Mouse (Mus musculus) heart, embryonic 12.5 days (tissue): ENCODE results near the gene Wdr13. TPM values are rescaled to one million over a fixed set of nuclear protein-coding genes. Genes with fewer than 3 reads are reported as not detected.

Source experiments
- ATAC-seq: fragments of 200-750 bp; cut with Nextera tagmentation; 2 replicates; pipeline ENCODE4 v1.8.0; 2017; ENCODE audit warnings: moderate TSS enrichment, moderate library complexity; ENCODE audit not compliant: insufficient number of reproducible peaks, low FRiP score
- H3K27ac ChIP-seq: fragments of 300-500 bp; sonication (generic); 2 replicates; pipeline ENCODE4 v1.5.1; 2016; ENCODE audit warnings: mild to moderate bottlenecking, moderate library complexity; ENCODE audit not compliant: poor library complexity, severe bottlenecking
- H3K27me3 ChIP-seq: fragments of 300-500 bp; sonication (generic); replicated peaks from 2 replicates; pipeline ENCODE4 v1.6.1; 2016; ENCODE audit warnings: mild to moderate bottlenecking, moderate library complexity
- H3K36me3 ChIP-seq: fragments of 300-500 bp; sonication (generic); 2 replicates; pipeline ENCODE4 v1.6.1; 2016; ENCODE audit warnings: mild to moderate bottlenecking, moderate library complexity
- H3K4me1 ChIP-seq: fragments of 300-500 bp; sonication (generic); replicated peaks from 2 replicates; pipeline ENCODE4 v1.6.1; 2016; ENCODE audit warnings: mild to moderate bottlenecking
- H3K4me2 ChIP-seq: fragments of 300-500 bp; sonication (generic); 2 replicates; pipeline ENCODE4 v1.6.1; 2016; ENCODE audit warnings: mild to moderate bottlenecking, moderate library complexity
- H3K4me3 ChIP-seq: fragments of 300-500 bp; sonication (generic); 2 replicates; pipeline ENCODE4 v1.5.1; 2016; ENCODE audit warnings: mild to moderate bottlenecking
- H3K9ac ChIP-seq: fragments of 300-500 bp; sonication (generic); 2 replicates; pipeline ENCODE4 v1.6.1; 2016; ENCODE audit warnings: mild to moderate bottlenecking, moderate library complexity
- H3K9me3 ChIP-seq: fragments of 300-500 bp; sonication (generic); replicated peaks from 2 replicates; pipeline ENCODE4 v1.6.1; 2016; ENCODE audit warnings: mild to moderate bottlenecking, moderate library complexity
- WGBS: fragments of 180-500 bp; shearing (Covaris S2); methylation state at CpG from one replicate; pipeline ENCODE4 v1.1.7; 2016; 5-methylcytosine and 5-hydroxymethylcytosine counted together
- polyA plus RNA-seq: library from polyadenylated mRNA; unstranded; fragments of >200 nt; fragmentation: Nextera tagmentation; extraction: Ambion mirVana; gene quantifications from 2 replicates; pipeline ENCODE4 v1.2.1, GENCODE M21; 2016

The Wdr13 gene
- polyA plus RNA-seq: 26.7 and 28.5 TPM in 2 replicates

DNA sequence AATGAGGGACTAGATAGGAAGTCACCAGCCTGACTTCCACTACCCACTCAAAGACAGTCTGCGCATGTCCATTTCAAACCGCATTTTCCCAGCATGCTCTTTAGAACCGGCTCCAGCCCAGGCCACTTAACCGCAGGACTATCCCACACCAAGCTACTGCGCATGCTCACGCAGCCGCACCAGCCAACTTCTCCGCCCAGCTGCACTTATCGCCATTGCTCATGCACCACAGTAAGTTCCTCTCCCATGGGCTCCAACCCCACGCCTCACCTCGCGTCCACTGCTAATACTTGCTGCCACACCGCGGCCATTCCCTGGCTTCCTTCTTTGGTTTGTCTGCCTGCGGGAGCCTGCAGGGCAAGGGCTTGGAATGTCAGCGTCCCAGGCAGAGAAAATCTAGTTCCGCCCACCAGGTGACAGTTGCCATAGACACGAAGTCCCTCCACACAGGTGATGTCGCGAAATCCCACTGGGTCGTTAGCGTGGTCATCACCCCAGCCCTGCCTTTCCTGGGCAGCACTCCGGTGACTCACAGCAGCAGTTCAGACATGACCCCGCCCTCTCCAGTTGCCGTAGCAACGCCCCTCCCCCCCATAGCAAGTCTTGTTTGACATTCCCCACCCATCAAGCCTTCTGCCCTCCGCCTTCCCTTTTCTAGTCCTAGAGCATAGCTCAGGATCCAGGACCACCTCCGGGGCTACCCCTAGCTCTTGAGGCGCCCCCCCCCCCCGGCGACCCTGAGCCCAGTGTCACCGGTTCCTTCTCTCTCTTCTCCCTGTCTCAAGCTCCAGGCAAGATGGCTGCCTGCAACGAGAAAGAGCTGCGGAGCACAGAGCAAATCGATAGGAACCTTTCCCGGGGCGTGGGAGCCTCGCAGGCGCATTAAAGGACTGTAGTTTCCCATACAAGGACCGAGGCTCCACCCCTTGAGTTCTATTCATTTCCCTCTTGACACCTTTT lies at the start of gene Wdr13:
TSS of gene Wdr13 (minus strand) at position 876 of the 960 bp plus-strand sequence.
- Histone ChIP-seq H3K27ac (peak within 1 kb of the TSS; percentile 99), H3K27me3 (no peaks in the 10 kb centered on the region), H3K9ac (peak within 1 kb of the TSS; percentile 71), H3K36me3 (peaks cover 35% of the 10 kb centered on the region), H3K9me3 (no peaks in the 10 kb centered on the region), H3K4me3 (peak within 1 kb of the TSS; percentile 66), H3K4me2 (peak within 1 kb of the TSS; percentile 72), H3K4me1 (0 out of 2 replicates have a peak, but pooled peaks cover 4% of the 10 kb centered on the region)
- peak; percentile 93 for ATAC-seq
- WGBS: 16% methylated on average over 38 of the region's 40 CpGs

DNA sequence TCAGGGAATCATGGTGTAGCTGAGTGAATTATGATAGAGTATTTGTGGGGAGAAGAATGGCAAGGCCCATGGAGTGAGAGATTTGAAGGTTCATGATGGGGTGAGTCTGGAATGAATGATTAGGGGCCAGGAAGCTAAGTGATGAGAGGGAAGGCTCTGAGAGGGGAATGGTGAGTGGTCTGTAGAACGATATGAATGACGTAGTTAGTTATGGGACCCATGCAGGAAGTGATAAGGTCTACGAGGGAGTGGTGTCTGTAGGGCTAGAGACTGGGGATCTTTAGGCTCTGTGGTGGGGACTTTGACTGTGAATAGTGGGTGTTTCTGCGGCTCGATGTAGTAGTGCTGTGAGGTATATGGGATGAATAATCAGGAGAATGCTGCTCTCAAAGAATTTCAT lies 47.0 kb upstream of the Wdr13 start:
- peaks cover 3% of the 10 kb centered on the region; the same call in 1 of the 2 replicates for H3K4me1 ChIP-seq
- H3K27ac ChIP-seq: no peak overlapping the region
- ATAC-seq: no peak
- WGBS: 69% methylated on average over 5 of the region's 5 CpGs
- no peaks in the 10 kb centered on the region for H3K27me3 ChIP-seq
- H3K4me2 ChIP-seq: no peak overlapping the region
- no peak overlapping the region for H3K4me3 ChIP-seq
- no peaks in the 10 kb centered on the region for H3K9me3 ChIP-seq
- no peaks in the 10 kb centered on the region for H3K36me3 ChIP-seq
- H3K9ac ChIP-seq: no peak overlapping the region

DNA sequence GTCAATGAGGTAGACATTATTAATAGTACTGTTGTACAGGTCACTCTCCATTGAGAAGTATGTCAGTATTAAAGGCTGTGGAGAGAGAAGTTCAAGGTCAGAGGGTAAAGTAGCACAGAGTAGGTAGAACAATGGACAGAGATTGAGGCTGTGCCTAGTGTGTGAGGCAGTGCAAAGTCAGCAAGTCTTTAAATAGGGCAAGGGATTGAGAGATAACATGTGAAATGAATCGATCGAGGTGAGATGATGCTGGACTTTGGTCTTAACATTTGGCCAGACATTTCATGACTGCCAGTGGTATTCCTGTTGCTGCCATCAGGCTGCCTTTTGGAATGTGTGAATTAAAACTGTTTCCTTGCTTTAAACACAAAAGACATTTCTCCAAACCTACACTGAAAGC lies 46.2 kb upstream of the Wdr13 start:
- Histone ChIP-seq H3K4me3 (no peak overlapping the region), H3K36me3 (no peaks in the 10 kb centered on the region), H3K27ac (no peak overlapping the region), H3K4me1 (peaks cover 3% of the 10 kb centered on the region; the same call in 1 of the 2 replicates), H3K9ac (no peak overlapping the region), H3K9me3 (no peaks in the 10 kb centered on the region), H3K27me3 (no peaks in the 10 kb centered on the region), H3K4me2 (no peak overlapping the region)
- ATAC-seq: no peak
- WGBS: 87% methylated on average over 2 of the region's 2 CpGs

DNA sequence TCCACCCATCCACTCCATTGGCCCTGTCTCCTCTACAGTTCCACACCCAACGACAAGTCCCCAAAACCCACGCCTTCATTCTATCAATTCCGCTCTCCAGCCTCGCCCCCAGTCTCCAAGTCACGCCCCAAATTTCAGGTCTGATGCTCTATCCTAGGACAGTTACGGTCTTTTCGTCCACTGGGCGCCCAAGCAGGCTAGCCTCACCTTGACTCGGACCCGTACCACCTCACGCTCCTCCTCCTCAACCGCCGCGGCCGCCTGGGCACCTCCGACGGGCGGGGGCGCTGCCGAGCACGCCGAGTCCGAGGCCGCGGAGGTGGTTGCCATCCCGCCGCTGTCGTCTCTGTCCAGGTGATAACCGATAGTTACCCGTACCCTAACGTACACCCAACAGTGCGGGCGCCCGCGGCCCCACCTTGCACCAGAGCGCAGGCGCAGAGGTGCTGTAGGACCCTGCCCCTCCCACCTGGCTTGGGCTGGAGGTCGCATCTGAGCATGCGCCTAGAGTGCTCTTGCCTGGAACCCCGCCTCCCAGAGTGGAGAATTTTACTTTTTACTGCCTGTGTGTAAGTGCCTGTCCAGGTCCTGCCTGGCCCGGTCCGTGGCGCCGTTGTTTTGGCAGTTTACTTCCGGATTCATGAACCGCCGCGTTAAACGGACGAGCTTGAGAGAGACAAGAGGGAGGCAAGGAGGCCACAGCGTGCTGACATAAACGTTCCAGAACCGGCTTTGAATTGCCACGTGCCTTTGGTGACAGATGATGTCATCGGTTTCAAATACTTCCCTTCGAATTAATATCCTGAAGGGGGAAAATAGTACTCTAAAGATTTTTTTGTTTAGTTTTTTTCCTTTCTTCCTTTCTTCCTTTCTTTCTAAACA lies 43.1 kb upstream of the Wdr13 start, which contains the start of gene Tbc1d25:
TSS of gene Tbc1d25 (minus strand) at position 678 of the 882 bp plus-strand sequence.
- Histone ChIP-seq H3K9me3 (no peaks in the 10 kb centered on the region), H3K9ac (peak within 1 kb of the TSS; percentile 72), H3K4me2 (peak within 1 kb of the TSS; percentile 67), H3K4me1 (peaks cover 3% of the 10 kb centered on the region; the same call in 1 of the 2 replicates), H3K27me3 (no peaks in the 10 kb centered on the region), H3K27ac (peak within 1 kb of the TSS; percentile 59), H3K36me3 (peaks cover 9% of the 10 kb centered on the region; the same call in 1 of the 2 replicates), H3K4me3 (peak within 1 kb of the TSS; percentile 71)
- WGBS: 14% methylated on average over 56 of the region's 56 CpGs
- peak; percentile 97 for ATAC-seq

DNA sequence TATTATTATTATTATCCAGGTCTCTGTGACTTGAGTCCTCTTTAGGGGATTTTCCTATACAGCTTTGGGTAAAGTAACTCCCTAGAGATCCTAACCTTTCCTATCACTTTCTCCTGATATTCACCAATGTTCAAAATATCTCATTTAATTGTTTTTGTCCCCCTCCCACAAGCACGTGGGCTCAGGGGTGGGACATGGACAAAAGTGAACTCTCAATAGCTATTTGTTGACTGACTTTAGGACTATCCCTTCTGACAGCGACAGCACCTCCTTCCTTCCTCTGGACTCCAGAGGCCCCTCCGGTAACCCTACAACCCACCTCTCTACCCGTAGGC lies 42.4 kb upstream of the Wdr13 start:
- H3K9ac ChIP-seq: peak overlapping the region; percentile 72
- H3K36me3 ChIP-seq: peaks cover 9% of the 10 kb centered on the region; the same call in 1 of the 2 replicates
- 7% methylated on average over 4 of the region's 4 CpGs for WGBS
- H3K9me3 ChIP-seq: no peaks in the 10 kb centered on the region
- H3K27me3 ChIP-seq: no peaks in the 10 kb centered on the region
- H3K4me2 ChIP-seq: peak overlapping the region; percentile 67
- peak overlapping the region; percentile 71 for H3K4me3 ChIP-seq
- H3K27ac ChIP-seq: no peak overlapping the region
- no peak for ATAC-seq
- peaks cover 3% of the 10 kb centered on the region; the same call in 1 of the 2 replicates for H3K4me1 ChIP-seq

DNA sequence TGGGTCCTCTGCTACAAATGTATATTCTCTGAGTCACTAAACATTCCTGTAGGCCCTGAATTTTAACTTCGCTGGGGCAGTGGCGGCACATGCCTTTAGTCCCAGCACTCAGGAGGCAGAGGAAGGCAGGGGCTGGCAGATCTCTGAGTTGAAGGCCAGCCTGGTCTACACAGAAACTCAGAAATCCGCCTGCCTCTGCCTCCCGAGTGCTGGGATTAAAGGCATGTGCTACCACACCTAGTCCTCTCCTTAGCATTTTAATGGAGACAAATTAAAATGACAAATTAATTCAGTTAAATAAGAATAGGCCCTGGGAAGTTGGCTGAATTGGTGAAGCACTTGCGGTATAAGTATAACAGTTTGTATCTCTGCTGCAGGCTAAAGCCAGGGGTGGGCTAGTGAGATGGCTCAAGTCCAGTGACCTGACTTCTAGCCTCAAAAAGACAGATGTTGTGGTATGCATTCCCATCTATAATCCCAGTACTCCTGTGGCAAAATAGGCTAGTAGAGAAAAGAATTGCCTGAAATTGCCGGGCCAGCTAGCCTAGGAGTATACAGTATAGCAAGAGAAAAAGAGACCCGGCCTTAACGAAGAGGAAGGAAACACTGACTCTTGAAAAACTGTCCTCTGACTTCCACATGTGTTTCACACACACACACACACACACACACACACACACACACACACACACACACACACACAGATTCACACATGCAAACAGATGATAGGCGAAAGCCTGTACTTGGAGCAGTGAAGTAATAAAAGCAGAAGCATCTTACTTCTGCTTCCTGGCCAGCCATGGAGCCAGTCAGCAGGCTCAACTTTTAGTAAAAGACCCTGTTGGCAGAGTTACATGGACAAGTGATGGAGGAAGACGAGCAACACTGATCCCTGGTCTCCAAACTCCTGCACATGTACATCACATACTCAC lies 35.3 kb upstream of the Wdr13 start:
- H3K4me1 ChIP-seq: no peaks in the 10 kb centered on the region
- ATAC-seq: no peak
- no peak overlapping the region for H3K27ac ChIP-seq
- H3K9me3 ChIP-seq: no peaks in the 10 kb centered on the region
- H3K9ac ChIP-seq: no peak overlapping the region
- H3K4me3 ChIP-seq: no peak overlapping the region
- no peak overlapping the region for H3K4me2 ChIP-seq
- WGBS: 90% methylated on average over 10 of the region's 10 CpGs
- H3K27me3 ChIP-seq: no peaks in the 10 kb centered on the region
- H3K36me3 ChIP-seq: peaks cover 19% of the 10 kb centered on the region

DNA sequence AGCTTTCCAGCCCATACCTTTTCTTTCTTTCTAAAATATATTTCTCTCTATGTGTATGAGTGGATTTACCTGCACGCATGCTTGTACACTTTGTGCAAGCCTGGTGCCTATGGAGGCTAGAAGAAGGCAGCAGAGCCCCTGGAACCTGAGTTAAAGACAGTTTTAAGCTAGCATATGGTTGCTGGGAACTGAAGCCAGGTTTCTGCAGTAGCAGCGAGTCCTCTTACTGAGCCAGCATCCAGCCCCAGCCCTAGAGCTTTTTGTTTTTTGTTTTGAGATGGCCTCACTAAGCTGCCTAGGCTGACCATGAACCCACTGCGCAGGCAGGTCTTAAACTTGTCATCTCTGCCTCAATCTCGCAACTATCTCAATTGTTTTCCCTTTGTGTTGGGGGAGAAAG lies 31.8 kb upstream of the Wdr13 start:
- no peaks in the 10 kb centered on the region for H3K4me1 ChIP-seq
- H3K27me3 ChIP-seq: no peaks in the 10 kb centered on the region
- H3K36me3 ChIP-seq: peaks cover 6% of the 10 kb centered on the region
- no peak overlapping the region for H3K9ac ChIP-seq
- H3K9me3 ChIP-seq: no peaks in the 10 kb centered on the region
- H3K4me3 ChIP-seq: no peak overlapping the region
- WGBS: 86% methylated on average over 4 of the region's 4 CpGs
- no peak overlapping the region for H3K4me2 ChIP-seq
- no peak overlapping the region for H3K27ac ChIP-seq
- ATAC-seq: no peak

DNA sequence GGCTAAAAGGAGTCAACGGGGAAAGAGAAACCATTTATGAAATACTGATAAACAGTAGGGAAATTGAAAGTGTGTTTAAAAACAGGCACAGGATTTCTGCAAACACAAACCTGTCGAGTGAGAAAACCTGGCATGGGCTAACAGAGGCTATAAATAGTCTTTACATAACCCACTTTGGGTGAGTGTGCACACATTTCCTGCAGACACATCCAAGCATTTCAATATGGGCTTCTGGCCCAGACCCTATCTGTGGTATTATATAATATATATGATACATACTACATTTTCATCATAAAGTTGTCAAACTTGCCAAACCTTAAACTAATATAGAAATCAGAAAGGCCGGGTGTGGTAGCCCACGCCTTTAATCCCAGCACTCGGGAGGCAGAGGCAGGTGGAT lies 30.4 kb upstream of the Wdr13 start:
- H3K9me3 ChIP-seq: no peaks in the 10 kb centered on the region
- no peak overlapping the region for H3K4me2 ChIP-seq
- no peak overlapping the region for H3K4me3 ChIP-seq
- H3K27ac ChIP-seq: no peak overlapping the region
- WGBS: 71% methylated on average over 5 of the region's 5 CpGs
- peaks cover 2% of the 10 kb centered on the region; the same call in 1 of the 2 replicates for H3K36me3 ChIP-seq
- no peak for ATAC-seq
- no peaks in the 10 kb centered on the region for H3K4me1 ChIP-seq
- no peak overlapping the region for H3K9ac ChIP-seq
- no peaks in the 10 kb centered on the region for H3K27me3 ChIP-seq

DNA sequence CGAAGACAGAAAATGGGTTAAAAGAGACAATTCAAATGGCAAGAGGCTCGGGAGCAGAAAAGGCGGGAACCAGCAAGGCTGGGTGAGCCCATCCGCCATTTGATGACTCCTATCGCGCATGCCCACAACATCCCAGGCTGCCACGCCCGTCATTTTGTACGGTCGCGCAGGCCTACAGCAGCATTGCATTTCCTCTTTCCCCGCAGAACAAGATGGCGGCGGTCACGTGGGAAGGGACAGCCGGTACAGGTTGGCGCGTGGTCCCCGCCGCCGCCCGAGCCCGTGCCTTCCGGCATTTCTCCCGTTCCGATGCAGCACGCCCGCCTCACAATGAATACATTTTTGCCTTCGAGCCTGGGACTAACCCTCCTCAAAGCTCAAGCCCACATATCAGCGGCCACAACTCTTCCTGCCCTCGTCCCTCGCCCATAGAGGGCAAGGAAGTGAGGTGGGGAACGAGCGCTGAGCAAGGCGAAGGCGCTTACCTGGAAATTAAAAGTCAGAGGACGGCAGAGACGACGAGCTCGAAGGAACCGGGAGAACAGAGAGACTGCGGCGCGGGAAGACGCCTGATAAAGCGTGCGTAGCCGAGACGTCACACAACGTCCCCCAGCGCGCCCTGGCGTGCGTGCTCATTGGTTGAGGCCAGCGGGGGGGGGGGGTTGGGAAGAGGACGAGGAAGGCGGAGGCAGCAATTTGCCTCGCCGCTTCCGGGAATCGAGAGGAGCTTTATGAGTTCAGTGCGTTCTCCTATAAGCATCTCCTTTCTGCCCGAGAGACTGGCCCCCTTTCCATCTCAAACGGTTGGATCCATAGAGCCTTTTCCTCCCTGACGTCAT lies 12.7 kb upstream of the Wdr13 start, which contains the start of gene Rbm3:
TSS of gene Rbm3 (minus strand) at position 728 of the 839 bp plus-strand sequence.
- peak; percentile 96 for ATAC-seq

More for the DNA sequence above, 12.7 kb upstream of the Wdr13 start, which contains the start of gene Rbm3:
- WGBS: 26% methylated on average over 65 of the region's 65 CpGs
- Histone ChIP-seq H3K4me2 (peak within 1 kb of the TSS; percentile 77), H3K4me1 (peaks cover 14% of the 10 kb centered on the region), H3K9ac (peak within 1 kb of the TSS; percentile 88), H3K27ac (peak within 1 kb of the TSS; percentile 99), H3K27me3 (no peaks in the 10 kb centered on the region), H3K9me3 (no peaks in the 10 kb centered on the region), H3K4me3 (peak within 1 kb of the TSS; percentile 80), H3K36me3 (peaks cover 29% of the 10 kb centered on the region)
